In genomic region chr19:29116796-29117195, GRCm38 (mm10) we compare ENCODE assay signal across 15 mouse cellular contexts.
"Had no signal": no experiment of that assay in that cellular context is flagged by ENCODE, and none has a peak within 500 bp of the region (broad histone marks: within the 10 kb centered on the region; RNA-seq: fewer than 3 reads in every experiment).

No protein-coding gene starts in this region.

- H3K4me3 ChIP-seq: neural tube, embryonic 15.5 days; stomach, embryonic 15.5 days had no signal

- H3K27ac ChIP-seq: neural tube, embryonic 15.5 days; stomach, embryonic 15.5 days; stomach, postnatal 0 days had no signal

- H3K4me2 ChIP-seq: neural tube, embryonic 15.5 days; stomach, embryonic 15.5 days had no signal

- DNase-seq: retina, postnatal 1 day; right cerebral cortex, adult 18-20 months; right cerebral cortex, postnatal 14 days; right cerebral cortex, postnatal 25 days; right cerebral cortex, postnatal 4 days; spleen, adult 18-20 months; thymus, adult 18-20 months; thymus, adult 2 months; thymus, postnatal 14 days; thymus, postnatal 25 days; thymus, postnatal 36 days; thymus, postnatal 4 days had no signal

- H3K9ac ChIP-seq: neural tube, embryonic 15.5 days; stomach, embryonic 15.5 days had no signal

- H3K4me1 ChIP-seq: neural tube, embryonic 15.5 days; stomach, embryonic 15.5 days had no signal

- H3K27me3 ChIP-seq: neural tube, embryonic 15.5 days; stomach, embryonic 15.5 days had no signal

- H3K9me3 ChIP-seq: neural tube, embryonic 15.5 days; stomach, embryonic 15.5 days had no signal
